Mouse (Mus musculus): ENCODE measurements around the gene Daam2.

- TF ChIP-seq CTCF (IDR thresholded peaks at IDR 0.05; ENCODE audit: borderline replicate concordance, insufficient read depth, low read length) (peak; percentile 42; the same call in 1 of the 2 replicates), POLR2A (IDR thresholded peaks at IDR 0.05; ENCODE audit: low read depth, low read length) (no peak)
Observed at GRCm38 (mm10) chr17:49530215-49530614, 33.9 kb downstream of the Daam2 start.
